Mouse (Mus musculus) ES-E14 (cell line): ENCODE results near the gene Phc1.

ENCODE experiments used
- CHD2 ChIP-seq: IDR thresholded peaks from 2 replicates; pipeline ENCODE4 v1.6.1; 2014; ENCODE audit warnings: mild to moderate bottlenecking, low read depth, low read length, inconsistent platforms
- HCFC1 ChIP-seq: IDR thresholded peaks from 2 replicates; pipeline ENCODE4 v1.6.1; 2012; ENCODE audit warnings: low read length, inconsistent platforms, borderline replicate concordance; ENCODE audit not compliant: insufficient read depth
- ZC3H11A ChIP-seq: IDR thresholded peaks from 2 replicates; pipeline ENCODE4 v1.6.1; 2012; ENCODE audit warnings: low read depth, mild to moderate bottlenecking, inconsistent platforms, low read length, borderline replicate concordance
- ZNF384 ChIP-seq: IDR thresholded peaks from 2 replicates; pipeline ENCODE4 v1.6.1; 2012; ENCODE audit warnings: low read depth, low read length, inconsistent platforms

DNA sequence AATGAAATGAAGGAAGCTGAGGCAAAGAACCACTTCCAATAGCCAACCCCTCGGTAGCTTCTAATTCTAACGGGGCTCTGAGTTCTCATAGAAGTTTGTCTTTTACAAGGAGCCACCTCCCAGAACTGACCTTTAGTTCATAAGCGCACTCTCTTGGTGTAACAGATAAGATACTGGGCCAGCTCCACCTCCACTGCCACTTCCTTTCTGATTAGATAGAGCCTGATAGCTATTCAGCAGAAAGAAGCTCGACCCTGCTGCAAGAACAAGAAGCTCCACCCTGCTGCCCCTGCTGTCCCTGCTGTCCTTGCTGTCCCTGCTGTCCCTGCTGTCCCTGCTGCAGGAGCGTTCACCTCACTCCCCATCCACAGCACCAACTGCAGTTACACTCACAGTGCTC, 65.8 kb downstream of the Phc1 start:
- no peak for TF ChIP-seq ZNF384
- no peak for TF ChIP-seq CHD2
- TF ChIP-seq ZC3H11A: no peak
- no peak for TF ChIP-seq HCFC1
